Mouse (Mus musculus) testis, adult 2 months (tissue): ENCODE measurements at regions not wholly inside any gene's neighbourhood (a gene's known extent, or its start where the extent isn't known, plus 50 kb on each side); places are given as distances from the start of the nearest gene placed in this dataset.

Source experiments
- CTCF ChIP-seq: fragments of 200-500 bp; IDR thresholded peaks from 2 replicates; pipeline ENCODE4 v1.5.1; 2012; ENCODE audit warnings: low read depth, mild to moderate bottlenecking, inconsistent platforms, low read length, moderate library complexity; ENCODE audit not compliant: control insufficient read depth, insufficient read depth, insufficient replicate concordance
- POLR2A ChIP-seq: fragments of 200-500 bp; IDR thresholded peaks from 2 replicates; pipeline ENCODE4 v1.6.1; 2012; ENCODE audit warnings: low read depth, mild to moderate bottlenecking, inconsistent platforms, low read length, moderate library complexity; ENCODE audit not compliant: control insufficient read depth

- TF ChIP-seq CTCF = no peak
- TF ChIP-seq POLR2A = no peak
These were observed 182.4 kb downstream of the Utp6 start for GRCm38 (mm10) chr11:79779756-79780155.
